Mouse (Mus musculus) cerebellum, adult 9-11 months (tissue): ENCODE data around the gene Exoc2.

Experiments
- DNase-seq: peaks from one replicate; pipeline ENCODE4 v3.0.0; 2022

The Exoc2 gene

DNA sequence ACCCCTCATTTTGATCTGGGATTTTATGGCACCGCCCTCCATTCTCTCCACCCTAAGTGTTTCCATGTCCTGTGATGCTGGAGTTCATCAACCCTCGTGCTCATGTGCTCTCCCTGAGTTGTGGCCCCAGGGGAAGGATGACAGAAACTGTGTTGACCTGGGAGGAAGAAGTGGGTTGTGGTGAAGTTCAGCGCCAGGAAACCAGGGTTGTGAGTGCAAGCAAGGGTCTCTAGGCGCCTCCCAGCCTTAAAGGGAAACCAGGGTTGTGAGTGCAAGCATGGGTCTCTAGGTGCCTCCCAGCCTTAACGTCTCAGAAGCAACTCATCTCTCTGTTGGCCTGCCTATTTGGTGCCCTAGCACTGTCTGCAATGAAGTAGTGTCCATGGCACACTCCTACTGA lies 160.4 kb downstream of the Exoc2 start:
- DNase-seq, result no peak

DNA sequence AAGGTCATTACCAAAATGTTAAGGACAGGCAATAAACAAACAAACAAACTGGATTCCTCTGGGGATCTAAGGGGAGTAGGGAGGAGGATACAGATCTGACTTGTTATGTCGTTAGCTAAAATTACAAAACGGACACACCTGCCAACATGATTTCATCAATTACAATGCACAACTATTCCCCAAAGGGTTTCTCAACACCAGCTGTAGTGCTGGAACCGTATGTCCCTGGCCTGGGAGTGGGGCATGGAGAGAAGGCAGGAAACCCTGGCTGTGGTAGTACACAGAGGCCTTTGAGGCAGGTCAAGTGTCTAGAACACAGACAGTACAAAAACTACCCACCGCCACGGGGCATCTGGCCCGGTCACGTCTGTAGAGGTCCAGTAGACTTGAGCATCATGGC lies 164.7 kb downstream of the Exoc2 start:
- DNase-seq, result no peak

DNA sequence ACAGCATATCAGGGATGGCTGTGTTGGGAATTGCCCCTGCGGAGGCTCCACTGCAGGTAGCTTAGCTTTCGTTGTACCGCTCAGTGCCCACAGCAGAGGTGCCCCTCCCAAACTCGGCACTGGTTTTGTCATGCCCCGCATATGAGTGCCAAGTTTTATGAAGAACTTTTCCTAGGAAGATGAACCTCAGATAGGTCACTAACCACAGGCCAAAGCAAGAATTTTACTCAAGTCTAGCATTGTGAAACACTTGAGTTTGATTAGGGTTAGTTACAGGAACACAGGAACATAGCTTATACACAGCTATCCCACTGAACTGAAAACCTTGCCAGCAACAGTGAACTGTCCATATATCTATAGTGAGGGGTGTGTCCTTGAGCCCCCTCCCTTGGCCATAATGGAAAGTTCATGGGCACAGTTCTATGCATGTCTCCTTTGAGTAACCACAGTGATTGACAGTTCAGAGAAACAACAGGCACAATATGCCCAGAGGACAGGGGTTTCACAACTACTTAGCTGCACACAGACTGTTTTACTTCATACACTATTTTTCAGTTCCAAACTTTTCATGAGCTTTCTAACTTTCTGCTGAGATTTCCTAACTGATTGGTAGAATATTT lies 171.4 kb downstream of the Exoc2 start:
- DNase-seq, result no peak

DNA sequence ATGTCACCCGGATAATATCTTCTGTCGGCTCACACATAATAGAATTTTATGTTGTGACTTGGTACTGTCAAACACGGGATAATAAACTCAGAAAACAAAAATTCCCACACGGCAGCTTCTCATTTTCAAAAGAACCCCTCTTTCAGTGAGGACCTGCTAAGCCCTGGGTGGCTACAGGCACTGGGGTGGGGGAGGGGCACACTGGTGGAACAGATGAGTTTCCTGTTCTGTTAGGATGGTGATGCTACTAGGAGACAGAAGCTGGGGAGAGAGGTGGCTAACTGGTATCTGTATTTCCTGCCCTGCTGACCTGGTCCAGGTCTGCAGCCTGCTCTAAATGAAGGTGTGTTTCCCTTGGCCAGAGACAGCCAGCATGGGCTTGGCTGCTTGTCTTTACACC lies 172.0 kb downstream of the Exoc2 start:
- no peak for DNase-seq

DNA sequence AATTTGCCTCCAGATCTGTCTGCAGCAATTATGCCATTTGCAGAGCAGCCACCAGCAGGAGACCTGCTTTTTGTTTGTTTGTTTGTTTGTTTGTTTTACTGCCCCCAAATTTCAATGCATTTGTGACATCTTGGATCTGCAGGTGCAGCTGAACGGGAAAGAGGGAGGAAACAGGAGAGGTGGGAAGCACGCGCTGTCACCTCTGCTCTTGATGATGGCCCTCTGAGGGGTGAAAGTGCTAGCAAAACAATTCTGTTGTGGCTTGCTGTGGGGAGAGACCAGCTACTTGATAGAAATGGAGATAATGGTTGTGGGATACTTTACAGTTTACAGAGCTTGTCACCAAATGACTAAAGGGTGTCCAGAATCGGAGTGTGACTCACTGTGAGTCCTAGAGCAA lies 177.9 kb downstream of the Exoc2 start:
- DNase-seq, result no peak

DNA sequence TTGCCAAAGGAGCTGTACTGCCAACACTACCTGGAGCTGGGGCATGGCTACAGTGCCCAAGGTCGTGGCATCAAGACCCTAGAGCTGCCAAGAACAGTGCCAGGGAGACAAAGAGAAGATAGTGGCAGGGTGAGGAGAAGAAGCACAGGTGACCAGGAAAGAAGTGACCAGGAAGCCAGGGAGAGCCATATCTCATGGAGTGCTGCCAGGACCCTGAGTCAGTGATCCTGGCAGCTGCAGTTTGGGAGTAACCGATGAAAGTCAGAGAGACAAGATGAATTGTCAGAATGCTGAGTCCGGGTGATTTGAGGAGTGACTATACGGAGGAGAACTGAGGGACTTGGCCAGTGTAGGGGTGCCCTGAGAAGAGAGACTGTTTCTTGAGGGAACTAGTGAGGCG lies 180.3 kb downstream of the Exoc2 start:
- no peak for DNase-seq

DNA sequence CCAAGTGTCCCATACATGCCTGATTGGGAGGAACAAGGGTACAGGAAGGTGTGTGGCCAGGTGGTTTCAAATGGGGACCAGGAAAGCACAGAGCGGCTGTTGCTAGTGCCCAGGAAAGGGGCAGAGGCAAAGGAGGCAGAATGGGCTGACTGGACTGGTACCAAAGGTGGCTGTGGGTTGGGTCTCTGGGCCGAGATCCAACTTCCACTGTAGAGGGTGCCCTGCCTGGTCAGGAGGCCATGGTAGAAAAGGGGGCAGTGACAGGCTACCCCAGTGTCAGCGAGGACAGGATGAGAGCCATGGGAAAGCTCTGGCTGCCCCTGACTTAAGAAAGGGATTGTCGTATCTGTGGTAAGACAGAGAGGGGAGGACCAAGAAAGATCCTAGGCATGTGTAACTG lies 180.7 kb downstream of the Exoc2 start:
- no peak for DNase-seq

DNA sequence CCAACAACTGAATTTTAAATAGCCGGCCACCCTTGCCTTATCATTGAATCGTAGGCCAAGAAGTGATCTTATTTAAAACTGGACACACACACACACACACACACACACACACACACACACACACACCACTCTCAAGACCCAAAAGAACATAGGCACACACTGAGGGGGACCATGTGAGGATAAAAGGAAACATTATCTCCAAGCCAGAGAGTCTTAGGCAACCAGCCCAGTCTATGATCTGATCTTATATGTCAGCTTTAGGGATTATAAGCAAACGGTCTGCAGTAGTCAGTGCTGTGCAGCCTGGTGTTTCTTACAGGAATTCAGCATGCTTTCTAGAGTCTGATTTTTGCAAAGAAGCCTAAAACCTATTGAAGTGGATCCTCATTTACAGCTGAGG lies 181.2 kb downstream of the Exoc2 start:
- no peak for DNase-seq

DNA sequence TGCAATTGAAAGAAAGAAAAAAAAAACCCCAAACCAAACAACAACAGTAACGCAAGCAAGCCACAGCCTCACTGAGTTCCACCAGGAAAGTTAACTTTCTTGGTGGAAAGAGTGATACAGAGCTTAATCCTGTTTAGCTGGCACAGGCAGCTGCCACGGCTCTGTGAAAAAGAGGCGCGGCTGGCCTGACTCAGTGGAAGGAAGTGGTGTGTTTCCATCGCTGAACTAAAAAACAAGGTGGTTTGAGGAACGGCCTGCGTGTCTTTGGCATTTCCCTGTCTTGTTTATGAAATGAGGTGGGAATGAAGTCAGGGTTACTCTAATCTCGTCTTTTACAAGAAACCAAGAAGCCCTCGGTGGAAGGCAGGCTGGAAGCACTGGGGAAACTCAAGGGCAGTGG lies 181.6 kb downstream of the Exoc2 start:
- DNase-seq, result no peak

DNA sequence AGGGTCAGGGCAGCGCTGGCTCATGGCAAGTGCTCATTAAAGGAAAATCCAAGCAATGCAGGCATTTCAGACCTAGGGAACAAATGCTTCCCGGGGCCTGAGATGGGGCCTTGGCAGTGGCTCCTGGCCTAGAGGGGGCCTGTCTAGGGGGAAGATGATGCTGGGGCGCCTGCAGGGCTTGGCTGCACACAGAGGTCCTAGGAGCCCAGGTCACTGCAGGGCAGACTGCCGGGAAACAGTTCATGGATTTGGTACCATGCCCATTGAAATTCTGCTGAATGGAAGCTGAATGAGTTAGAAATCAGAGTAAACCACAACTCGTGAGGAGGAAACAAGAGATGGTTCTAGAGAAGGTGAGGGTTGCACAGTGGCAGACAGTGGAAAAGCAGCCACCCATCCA lies 183.9 kb downstream of the Exoc2 start:
- no peak for DNase-seq

DNA sequence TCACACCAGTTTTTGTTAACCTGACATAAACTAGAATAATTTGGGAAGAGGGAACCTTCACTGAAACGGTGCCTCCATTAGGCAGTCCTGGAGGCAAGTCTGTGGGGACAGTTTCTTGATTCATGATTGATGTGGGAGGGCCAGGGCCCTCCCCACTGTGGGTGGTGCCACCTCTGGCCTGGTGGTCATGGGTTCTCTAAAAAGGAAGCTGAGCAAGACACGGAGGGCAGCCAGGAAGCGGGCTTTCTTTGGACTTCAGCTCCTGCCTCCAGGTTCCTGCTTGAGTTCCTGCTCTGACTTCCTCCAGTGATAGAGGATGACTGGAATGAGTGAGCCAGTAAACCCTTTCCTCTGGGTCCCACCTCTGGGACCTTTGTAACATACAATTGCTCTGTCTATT lies 185.5 kb downstream of the Exoc2 start:
- no peak for DNase-seq

DNA sequence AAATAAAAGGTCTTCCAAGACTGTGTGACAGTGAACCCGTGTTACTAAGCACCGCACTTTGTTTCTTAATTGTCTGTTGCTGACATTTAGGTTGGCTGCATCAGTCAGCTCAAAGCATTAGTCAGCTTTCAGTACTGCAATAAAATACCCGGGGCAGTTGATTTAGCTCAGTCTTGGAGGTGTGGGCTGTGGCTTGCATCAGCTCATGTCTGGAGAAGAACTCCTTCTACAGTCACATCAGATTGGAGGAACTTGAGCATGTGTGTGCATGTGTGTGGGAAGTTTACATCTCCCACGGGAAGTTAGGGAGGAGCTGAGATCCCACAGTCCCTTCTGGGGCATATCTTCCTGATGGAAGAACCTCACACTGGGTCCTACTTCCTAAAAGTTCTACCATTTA lies 185.9 kb downstream of the Exoc2 start:
- DNase-seq, result no peak

DNA sequence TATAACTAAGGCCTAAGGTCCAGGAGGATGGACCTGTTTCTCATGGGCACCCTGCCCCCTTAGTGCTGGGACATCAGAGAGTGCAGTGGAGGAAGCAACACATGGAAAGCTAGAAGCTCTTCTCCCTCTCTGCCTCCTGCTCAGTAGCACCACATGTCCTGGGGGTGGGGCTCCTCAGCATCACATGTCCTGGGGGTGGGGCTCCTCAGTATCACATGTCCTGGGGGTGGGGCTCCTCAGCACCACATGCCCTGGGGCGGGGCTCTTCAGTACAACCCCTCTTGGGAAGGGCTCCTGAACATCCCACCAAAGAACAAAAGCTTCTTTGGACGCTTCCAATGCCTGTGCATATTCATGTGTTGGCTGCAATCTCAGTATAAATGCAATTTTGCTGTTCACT lies 186.3 kb downstream of the Exoc2 start:
- no peak for DNase-seq

DNA sequence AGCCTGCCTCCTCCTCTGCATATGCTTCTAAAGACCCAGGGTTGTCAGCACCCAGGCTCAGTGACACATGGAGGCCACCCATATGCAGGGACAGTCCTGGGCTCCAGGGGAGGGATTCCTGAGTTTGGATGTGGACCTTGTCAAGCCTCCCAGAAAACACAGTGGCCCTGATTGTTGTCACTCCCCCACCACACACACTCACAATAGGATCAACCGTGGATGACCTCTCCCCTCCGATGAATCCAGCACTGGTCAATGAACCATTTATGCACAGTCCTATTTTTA lies 186.9 kb downstream of the Exoc2 start:
- no peak for DNase-seq

DNA sequence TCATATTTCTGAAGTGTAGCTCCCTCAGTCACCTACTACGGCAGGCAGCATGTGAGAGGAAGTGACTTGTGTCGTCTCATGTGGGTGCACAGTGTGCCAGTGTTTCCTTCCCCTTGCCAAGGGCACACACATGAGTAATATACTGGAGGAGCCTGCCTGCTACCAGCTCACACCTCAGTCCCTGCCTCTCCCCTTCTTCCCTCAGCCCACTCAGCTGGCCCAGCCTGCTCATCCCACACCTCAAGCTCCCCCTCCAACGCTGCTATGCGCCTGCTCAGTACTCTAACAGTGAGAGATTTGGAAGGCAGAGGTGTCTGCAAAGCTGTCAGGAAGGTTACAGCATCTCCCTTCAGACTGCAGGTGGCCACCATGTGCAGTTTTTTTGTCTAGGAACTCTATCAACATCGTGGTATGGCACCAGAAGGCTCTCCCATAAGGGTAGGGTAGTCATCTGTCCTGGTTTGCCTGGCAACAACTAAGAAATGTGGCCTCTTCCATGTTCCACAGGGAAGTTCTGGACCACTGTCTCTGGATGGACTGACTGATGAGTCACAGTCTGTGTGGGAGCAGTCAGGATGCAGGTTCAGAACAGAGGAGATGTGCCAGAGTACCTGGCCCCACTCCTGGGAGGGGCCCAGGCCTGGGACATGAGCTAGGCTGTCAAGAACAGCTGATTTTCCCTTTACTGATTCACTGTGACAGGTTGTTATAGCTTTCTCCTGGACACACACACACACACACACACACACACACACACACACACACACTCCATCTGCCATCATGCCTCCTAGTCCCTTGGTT lies 187.5 kb downstream of the Exoc2 start:
- DNase-seq, result no peak

DNA sequence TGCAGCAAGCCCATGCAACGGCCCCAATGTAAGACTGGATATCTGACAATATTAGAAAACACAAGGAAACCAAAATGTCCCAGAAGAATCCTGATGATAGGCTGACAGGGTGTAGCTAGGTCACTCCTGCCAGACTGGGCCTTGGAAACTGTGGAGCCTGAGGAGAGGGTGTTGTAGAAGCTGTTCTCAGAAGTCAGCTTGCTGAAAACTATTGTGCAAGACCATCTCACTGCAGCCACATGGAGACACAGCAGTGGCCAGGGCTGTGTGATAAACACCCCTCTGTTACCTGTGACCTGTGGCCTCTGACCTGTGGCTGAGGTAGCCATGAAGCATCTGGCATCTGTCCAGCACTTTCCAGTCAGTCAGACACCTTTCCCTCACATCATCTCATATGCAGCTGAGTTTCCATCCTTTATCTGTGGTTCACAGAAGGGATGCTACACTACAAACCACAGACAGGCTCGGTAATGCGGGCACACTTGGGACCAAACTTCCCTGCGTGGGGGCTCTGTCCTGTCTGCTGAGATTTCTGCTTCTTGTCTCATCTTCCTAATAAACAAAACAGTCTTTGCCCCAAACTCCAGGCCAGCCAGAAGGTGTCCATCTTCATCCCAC lies 188.4 kb downstream of the Exoc2 start:
- no peak for DNase-seq

DNA sequence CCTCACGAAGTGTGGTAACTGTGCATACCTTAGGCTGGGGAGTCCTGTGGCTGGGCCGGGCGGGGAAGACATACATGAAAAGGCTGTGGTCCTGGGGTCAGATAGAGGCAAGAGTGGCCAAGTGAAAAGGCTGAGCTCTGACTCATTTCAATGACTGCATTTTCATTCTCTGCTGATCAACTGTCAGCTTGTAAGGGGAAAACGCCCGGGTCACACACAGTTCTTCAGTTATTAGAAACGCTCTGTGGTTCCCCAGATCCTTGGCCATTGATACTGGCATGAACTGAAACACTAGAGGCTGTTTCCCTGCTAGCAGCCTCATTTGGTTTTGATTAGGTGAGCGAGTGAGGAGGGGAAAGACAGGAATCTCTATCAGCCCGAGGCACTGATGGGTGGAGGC lies 191.5 kb downstream of the Exoc2 start:
- no peak for DNase-seq

DNA sequence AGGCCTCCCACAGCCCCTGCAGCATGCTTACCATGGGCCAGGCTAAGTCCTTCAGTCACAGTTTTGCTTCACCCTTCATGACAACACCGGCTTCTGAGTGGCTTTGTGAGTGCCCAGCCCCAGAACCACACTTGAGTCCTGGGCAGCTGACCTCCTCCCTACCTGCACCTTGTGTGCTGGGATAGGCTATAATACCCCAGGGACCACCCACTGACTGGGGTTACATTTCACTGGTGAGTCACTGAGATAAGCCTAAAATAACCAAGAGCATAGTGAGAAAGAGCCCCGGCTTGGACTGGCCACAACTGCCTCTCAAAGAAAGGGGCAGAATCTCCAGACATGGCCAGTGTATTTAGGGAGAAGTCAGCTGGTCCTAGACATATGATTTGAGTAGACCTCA lies 192.0 kb downstream of the Exoc2 start:
- DNase-seq, result no peak

DNA sequence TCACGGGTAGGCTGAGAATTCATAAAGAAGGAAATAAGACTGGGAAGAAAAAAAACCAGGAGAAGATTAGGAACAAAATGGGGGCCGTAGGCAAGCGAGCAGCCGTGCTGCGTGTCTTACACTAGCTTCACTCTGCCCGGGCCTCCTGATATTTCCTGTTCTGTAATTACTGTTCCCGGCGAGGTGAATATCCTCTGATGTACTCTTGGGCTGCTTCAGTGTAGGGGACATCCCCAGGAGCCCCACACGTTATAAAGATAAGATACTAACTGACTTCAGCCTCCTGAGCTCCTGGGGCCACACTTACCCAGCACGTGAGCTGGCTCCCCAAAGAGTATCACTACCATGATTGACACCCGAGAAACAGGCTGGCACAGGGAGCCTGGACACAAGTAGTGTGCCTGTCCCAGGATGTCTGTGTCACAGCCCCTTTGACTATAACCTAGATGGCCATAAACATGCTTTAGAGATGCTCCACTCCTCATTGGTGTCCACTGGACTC lies 196.2 kb downstream of the Exoc2 start:
- no peak for DNase-seq

DNA sequence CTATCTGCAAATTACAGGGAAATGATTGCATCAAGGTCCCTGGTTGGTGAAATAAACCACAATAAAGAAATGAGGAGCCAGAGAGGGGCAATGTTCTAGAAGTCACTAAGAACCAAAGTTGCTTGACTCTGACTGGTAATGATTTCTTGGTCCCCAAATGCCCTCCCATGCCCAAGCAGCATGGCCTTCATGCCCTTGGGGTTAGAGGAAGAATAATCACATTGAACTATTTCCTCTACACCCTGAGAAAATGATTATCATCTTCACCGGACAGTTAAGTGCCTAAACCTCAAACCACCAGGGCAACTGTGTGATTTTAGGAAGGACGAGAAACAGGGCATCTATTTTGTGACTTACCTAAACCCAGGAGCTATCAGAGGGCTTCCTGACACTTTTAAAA lies 197.9 kb downstream of the Exoc2 start:
- DNase-seq, result no peak

DNA sequence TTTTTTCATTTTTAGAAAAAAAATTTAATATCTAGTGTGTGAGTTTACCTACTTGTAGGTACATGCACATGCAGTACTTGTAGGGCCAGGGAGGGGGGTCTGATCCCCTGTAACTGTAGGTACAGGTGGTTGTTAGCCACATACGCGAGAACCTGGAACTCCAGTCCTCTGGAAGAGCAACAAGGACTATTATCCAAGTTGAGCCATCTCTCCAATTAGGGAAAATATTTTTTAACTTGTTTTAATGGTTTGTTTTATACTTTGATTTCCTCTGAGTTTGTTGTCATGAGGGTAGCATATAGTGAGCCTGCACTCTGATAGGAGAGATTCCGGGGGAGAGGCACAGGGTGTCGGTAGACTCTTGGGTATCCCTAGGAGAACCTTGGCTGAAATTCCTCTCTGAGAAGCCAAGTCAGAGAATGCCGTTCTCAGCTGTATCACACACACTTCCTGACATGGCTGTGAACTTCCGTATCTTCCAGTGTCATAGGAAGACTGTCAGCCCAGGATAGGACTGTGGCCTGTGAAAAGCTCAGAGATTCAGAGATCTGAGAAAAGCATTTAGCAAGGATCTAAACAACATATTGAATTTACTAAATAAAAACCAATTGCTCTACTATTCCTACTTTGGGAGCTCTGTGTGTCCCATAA lies 206.3 kb downstream of the Exoc2 start:
- DNase-seq, result no peak

DNA sequence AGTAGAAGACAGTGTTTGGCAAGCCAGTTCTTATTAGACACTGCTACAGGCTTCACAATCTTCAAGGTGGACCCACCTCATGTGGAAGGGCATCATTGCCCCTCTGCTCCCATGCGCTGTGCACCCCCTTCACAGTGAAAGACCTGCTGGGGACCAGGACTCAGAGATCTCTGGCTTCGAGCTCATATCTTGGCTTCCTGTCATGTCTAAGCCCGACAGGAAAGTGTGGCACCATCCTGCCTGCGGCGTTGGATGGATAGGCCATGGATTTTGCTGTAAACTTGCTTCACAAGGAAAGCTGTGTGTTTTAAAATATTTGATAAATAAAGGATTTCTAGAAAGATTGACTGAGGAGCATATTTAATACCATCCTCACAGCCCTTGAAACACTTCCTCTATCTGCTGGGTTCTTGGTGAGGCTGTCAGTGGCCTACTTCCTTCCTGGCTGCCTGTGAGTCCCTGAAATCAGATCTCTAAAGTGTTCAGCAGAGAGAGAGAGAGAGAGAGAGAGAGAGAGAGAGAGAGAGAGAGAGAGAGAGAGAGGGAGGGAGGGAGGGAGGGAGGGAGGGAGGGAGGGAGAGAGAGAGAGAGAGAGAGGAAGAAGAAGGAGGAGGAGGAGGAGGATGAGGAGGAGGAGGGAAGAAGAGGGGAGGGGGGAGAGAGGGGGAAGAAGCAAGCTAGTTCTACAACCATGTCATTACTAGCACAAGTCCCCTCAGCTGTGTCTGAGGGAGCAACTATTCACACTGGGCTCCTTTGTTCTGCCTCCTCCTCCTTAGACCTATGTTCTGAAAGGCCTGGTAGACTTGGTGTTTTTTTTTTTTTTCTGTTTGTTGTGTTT lies 207.0 kb downstream of the Exoc2 start:
- no peak for DNase-seq

DNA sequence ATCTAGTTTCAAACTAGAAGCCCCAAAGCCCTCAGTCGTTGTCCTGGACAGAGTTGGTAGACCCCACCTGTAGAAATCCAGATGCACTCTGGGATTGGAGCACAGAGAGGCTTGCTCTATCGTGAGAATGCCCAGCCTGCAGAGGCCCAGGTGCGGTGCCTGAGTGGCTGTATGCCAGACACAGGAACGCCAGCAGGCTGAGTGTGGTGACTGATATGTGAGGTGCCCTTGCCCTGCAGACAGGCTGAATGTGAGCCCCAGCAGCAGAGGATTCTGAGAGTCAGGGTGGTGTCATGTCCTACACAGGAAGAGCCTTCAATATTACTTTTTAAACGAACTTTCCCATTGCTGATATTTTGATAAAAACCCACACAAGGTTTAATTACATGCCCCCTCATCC lies 208.0 kb downstream of the Exoc2 start:
- no peak for DNase-seq
